Mouse (Mus musculus) small intestine, adult 2 months (tissue): ENCODE measurements around the gene Dnajc4.

Experiments
- CTCF ChIP-seq: fragments of 200-500 bp; IDR thresholded peaks from 2 replicates; pipeline ENCODE4 v1.5.1; 2012; ENCODE audit warnings: low read depth, mild to moderate bottlenecking, control low read depth, inconsistent platforms, low read length, moderate library complexity, mixed read lengths; ENCODE audit not compliant: insufficient replicate concordance, insufficient read length; ENCODE audit errors: extremely low read depth
- POLR2A ChIP-seq: fragments of 200-500 bp; IDR thresholded peaks from 2 replicates; pipeline ENCODE4 v1.6.1; 2012; ENCODE audit warnings: low read depth, mild to moderate bottlenecking, control low read depth, inconsistent platforms, low read length, moderate library complexity

DNA sequence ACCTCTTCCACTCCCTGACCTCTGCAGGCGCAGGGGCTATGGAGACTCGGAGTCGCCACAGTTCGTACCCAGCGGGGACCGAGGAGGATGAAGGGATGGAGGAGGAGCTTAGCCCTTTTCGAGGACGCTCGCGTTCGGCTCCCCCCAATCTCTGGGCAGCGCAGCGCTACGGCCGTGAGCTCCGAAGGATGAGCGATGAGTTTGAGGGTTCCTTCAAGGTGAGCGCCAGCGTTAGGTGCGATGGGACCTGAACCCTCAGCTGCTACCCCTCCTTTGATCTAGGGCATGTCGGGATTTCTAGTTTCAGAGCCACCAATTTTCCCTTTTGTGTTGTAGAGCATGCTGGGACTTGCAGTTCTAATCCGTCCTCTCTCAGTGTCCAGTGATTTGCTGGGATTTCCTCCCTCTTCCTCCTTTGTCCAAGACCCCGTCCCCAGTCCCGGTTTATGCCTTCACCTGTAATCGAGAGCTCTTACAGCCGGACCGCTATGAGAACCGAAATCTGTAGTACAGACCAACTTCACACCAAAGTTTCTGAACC is 41.7 kb downstream of the Dnajc4 start:
- TF ChIP-seq CTCF (no peak), POLR2A (peak; percentile 34; the same call in 1 of the 2 replicates)
